Mouse (Mus musculus) adrenal gland, postnatal 14 days (tissue): ENCODE measurements around the gene Cend1. TPM values are rescaled to one million over a fixed set of nuclear protein-coding genes. Genes with fewer than 3 reads are reported as not detected.

ENCODE experiments used
- DNase-seq: peaks from one replicate; pipeline ENCODE4 v3.0.0; 2021; ENCODE audit warnings: mixed read lengths
- total RNA-seq: library from RNA; stranded (reverse); gene quantifications from 2 replicates; pipeline ENCODE4 v1.2.3, GENCODE M21; 2021

Cend1 gene
- total RNA-seq, 1 experiment from 2014 or later, result 1.0 TPM

DNA sequence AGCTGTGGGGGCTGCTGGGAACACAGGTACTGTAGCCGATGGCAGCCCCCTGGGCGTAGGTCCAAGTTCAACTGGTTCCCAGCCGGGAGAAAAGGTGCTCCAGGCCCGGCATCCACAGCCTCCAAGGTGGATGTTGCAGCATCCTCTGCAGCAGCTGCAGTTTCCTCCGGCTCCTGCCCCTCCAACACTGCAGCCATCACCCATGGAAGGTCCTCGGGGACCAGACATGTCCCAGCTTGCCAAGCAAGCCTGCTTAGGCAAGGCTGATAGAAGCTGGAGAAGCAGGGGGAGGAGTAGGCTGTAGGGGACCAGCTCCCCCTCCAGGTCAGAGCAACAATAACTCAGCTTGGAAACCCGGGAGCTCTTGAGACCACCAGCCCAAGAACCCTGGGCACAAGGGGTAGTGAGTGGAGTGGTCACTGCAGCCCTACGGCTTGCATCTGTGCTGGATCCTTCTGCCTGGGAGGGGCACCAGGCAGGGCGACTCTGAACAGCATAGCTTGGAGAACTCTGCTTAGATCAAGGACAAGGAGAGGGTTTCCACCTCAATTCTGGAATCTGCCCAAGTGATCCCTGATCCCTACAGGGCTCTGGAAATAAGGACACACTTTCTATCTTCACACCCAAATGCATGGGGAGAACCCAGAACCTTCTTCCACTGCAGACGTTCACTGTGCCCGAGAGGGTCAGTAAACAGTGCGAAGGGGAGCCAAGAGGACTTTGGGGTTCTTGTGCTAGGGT lies 14.0 kb upstream of the Cend1 start:
- DNase-seq, result no peak

DNA sequence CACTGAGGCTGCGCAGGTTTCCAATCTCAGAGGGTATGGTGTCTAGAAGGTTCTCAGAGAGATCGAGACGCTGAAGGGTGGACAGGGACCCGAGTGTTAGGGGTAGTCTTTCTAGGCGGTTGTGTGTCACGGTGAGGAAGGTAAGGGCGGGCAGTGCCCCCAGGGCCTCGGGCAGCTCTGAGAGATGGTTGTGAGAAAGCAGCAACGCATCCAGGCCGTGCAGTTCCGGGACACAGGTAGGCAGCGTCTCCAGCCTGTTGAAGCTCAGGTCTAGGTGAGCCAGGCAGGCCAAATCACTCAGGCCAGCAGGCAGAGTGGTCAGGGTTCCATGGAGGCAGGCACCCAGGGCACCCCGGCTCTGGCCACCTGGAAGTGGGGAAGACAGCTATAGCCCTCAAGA lies 12.9 kb upstream of the Cend1 start:
- no peak for DNase-seq

DNA sequence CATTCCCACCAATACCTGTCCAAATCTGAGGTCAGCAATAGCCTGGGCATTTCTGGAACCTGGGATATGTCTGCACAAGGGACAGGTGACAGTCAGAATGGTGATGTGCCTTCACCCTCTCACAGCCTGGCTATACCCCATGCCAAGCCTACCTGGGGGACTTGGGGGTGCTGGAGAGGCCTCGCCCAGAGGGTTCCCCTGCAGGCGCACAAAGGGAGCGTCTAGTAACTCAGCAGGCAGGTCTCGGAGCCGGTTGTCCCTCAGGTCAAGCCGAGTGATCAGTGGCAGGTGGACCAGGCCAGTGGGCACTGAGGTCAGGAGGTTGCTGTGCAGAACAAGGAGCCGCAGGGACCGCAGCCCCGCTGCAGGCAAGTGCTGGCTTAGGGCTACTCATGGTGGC lies 12.2 kb upstream of the Cend1 start:
- DNase-seq, result no peak

DNA sequence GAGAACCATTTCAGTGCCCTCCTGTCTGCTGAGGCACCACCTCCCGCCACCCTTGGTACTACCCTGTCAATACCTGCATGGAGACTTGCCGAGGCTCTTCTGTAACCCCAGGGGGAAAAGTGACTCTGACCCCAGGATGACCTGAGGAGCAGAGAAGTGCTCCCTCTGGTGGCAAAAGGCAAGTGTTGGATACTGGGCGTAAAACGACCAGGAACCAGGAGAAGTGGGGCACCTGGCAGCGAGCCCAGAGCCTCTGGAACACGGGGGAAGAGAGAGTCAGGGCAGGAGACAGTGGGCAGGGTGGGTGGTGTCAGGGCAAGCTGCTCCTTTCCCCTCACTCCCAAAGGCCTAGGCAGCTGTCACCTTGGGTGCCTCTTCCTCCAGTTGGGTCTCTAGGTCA lies 11.3 kb upstream of the Cend1 start:
- DNase-seq, result peak; percentile 80

DNA sequence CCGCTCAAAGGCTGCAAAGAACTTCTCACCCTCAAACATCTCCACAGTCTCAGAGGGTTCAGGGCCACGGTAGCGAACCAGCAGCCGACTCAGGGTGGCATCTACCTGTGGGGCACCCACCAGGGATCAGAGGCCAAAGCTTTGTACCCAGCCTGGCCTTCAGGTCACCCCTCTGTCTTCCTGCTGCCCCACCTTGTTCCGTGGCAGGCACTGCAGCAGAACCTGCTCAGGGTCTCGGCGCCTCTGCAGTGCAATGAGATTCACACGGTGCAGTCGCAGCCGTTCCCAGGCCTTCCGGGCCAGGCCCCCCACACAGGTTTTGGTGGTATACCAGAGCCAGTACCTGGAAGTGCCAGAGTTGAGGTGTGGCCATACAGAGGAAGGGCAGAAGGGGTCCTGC lies 10.5 kb upstream of the Cend1 start:
- DNase-seq, result no peak

DNA sequence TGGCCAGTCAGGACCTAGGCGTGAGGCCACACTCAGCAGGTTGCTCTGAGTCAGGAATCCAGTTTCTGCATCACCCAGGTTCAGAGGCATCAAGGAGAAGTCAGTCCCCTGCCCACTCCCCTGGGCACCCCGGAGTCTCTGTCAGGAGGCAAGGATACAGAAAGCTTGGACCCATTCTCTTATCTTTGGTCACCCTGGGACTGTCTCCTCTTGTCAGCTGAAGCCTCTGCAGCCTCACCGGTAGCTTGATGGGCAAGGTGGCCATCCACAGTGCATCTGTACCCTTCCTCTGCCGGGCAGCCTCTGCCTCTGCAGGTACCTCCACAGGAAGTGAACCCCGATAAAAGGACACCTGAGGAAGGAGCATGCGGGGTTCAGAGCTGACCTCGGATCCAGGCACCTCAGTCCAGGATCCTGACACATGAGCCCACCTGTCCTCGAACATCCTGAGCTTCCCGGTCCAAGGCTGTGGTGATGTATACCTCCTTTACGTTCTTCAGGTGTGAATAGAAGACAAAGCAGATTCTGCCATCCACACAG lies 9.9 kb upstream of the Cend1 start:
- no peak for DNase-seq

DNA sequence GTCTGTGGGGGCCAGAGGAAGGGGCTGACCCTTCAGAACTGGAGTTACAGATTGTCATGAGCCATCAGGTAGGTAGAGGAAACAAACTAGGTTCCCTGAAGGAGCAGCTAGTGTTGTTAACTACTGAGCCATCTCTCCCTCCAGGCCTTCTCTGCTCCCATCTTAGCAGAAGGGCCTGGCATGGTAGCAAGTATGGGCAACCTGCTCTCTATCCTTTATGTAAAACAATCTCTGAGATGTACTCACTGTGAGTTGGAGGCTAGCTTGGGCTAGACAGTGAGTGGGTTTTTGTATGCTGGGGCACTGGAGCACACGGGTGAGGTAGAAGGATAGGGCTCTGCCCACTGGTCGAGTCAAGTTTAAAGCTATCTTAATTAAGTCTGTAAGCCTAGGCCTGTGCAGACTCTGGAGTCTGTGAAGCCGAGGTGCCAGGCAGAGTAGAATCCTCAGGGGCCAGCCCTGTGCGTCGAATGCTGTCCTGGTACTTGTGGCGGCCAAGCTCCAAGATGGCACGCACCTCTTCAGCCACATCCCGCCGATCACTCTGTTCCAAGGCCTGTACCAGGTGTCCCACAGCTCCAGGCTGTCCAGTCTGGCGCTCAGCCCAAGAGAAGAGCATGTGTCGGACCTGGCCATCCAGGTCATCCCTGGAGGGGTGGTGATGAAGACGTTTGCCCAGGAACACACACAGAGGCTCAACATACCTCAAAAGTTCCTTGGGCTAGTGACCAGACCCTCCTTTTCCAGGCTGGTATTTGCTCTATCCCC lies 9.1 kb upstream of the Cend1 start:
- no peak for DNase-seq

DNA sequence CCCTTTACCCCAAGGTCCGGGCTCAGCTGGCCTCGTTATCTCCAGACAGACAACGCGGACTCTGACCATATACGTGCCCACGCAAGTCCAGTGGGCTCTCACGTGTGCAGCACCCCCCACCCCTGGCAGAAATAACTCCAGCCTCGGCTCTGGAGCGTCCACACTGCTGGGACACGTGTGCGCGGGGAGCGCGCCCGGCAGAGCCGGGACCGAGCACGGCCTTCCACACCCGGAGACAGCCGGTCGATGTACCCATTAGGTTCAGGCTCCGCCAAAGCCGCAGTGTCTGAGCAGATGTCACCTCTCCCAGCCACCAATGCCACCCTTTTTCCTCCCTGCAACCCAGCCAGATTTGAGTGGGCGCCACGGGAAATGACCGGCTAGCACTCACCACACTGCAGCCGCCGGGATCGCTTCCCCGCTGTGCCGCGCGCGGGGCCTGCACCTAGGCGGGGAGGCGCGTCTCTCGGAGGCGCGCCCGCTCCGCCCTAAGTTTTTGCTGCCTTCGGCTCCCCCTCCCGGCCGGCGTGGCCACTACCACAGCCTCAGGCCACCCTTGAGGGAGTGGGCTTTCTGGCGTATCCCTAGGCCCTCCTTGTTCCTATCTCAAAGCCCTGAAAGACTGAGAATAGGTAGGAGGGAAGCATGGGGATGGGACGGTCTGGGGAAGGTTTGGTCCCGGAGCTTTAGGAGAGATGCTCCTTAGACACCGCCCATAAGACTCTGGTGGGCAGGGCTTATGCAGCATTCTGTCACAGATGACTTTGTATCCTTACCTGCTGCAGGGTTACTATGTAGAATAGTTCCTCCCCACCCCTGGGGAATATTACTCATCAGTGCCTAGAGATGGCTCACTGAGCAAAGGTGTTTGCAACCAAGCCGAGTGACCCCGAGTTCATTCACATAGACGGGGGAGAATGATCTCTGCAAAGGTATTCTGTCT lies 8.2 kb upstream of the Cend1 start, which contains the start of gene Slc25a22:
Gene Slc25a22, minus strand, starts transcription at position 715 of the 943 bp plus-strand sequence.
- peak; percentile 92 for DNase-seq

DNA sequence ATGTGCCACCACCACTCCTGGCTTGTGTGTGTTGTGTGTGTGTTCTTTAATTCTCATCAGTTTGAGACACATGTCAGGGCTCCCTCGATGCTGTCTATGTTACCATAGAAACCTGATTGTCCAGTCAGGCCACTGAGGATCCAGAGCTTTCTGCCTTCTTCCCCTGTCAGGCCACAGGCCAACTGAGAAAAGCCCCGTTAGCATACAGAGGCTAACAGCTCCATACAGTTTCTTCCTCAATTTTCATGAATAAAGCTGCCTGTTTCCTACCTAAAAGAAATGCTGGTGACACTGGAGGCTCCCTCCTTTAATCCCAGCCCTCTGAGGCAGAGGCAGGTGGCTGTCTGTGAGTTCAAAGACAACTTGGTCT lies 7.2 kb upstream of the Cend1 start:
- DNase-seq, result no peak

DNA sequence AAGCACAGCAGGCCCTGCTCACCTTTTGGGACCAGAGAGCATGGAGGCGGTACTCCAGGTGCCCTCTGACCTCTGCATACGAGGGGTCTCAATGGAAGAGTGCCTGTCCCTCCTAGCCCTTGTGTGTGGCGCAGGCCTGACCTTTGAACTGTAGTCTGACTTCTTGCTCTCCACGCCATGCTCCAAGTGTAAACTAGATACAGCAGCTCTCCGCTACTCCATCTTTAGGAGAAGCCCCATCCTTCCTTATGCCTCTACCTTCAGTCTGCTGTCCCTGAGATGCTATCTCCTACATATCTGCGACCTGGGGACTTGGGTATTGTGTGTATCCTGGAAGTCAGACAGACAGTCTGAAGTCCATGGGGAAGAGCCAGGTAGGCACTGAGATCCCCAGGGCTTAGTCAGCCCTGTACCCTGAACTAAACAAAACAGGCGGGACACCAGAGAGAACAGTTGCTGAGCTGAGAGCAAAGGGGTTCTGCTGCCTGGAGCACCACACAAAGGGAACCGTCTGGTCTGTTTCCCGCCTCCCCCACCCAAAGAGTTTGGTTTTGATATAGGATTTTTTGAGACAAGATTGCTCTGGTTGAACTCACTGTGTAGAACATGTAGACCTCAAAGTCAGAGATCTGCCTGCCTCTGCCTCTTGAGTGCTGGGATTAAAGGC lies 6.7 kb upstream of the Cend1 start:
- DNase-seq, result no peak

DNA sequence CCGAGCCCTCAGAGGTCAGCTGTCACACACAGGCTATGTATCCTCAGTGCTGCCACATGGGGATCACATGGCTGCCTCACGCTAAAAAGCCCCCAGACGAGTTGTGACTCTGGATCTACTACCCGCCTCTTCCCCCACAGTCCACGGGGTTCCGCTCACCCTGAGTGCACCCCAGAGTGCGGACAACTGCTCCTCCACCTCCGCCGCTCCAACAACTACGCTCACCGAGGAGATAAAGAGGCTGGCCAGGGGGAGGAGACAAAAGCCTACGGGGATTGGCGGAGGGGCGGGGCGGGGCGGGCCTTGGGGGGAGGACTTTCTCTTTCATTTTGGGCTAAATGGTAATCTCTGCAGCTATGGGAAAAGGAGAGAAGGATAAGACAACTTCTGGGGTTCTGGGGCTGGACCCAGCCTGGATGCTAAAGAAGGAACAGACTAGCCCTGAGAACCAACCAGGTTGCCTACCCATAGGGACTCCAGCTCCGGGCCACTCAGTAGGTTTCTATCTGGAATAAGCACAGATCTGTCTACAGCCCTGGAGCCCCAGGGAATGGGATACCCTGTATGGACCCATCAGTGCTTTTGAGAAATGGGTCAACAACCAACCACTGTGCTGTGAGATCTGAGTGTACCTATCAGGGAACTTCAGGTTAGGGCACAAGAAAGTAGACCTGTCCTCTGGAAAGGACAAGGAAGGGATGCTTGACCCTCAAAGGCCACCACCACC lies 6.0 kb upstream of the Cend1 start:
- DNase-seq, result peak; percentile 85

DNA sequence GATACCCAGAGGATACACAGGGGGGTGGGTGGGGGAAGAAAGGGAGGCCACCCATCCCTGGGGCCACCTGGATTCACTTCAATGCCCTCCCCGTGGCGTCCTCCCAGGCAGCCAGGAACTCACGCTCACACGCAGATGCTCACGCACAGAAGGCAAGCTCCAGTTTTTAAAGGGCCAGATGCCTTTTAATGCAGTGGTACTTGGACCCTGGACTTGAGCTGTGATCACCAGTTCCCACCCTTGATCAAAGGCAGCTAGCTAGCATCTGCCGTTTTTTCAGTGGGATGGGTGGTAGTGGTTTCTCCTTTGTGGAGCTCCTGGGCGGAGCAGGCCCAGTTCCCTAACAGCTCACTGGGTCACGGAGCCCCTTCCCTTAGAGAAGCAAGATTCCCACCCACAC lies 5.2 kb upstream of the Cend1 start:
- peak; percentile 72 for DNase-seq

DNA sequence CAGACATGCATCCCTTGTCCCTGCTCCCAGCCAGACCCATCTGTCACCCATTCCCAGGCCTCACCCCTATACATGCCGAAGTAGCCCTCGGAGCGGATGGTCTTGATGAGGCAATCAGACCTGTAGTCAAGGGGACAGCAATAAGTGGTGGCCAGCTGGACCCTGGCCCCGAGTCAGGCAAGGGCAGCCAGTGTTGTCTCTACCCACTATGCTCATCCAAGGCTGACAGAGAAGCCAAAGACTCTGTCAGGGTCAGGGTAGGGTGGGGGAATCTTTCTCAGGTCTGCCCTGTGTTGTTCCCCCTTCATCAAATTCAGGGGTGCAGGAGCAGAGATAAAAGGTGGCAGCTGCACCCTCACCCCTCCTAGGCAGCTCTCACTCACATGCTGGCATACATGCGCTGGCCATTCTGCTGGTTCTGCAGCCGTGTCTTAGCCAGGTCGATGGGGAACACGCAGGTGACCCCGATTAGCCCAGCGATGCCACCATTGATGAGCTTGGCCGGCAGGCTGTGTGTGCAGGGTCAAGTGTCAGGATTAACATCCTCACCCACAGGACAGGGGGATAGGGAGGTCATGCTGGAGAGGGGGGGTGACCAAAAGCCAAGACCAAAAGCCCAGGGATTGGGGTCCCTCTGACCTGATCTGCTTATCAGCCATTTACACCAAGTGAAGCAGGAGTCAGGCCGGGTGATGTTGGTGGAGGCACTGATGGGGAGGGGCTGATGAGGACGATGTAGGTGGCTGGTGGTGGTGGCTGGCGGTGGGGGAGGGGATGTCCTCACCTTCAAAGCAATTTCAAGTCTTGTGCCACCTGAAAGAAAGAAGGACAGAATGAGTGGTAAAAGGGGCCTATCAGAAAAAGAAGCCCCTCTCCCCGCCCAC lies 4.5 kb upstream of the Cend1 start:
- DNase-seq, result no peak

DNA sequence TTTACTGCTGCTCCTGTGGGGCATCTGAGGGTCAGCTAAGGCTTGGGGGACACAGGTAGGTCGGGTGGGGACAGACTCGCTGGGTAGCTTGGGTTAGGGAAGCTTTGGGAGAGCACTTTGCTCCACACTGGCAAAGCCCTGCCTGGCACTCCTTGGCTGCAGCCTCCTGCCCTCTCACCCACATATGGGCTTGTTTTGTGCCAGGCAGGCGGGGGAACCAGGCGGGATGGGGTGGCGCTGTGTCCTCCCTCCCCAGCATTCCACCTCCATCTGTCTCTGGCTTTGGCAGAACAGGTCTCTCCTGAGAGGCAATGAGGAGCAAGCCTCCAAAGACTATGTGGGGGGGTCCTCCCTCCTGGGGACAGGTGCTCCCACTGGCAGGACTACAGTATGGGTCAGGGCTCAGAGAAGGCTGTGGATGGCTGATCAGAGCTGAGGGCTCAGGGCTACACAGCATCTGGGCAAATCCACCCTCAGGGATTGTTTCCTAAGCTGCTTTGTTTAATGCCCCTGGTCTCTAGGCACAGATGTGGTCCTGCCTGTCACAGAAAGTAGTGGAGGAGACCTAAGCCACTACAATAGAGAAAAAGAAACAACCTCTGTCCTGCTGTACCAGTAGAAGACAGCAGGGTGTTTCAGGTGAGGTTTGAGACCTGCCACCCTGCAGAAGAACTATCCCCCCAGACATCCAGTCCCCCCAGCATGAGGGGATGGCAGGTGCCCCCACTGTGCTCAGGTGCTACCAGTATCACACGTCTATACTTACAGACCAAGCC lies 3.6 kb upstream of the Cend1 start:
- DNase-seq, result peak; percentile 82

DNA sequence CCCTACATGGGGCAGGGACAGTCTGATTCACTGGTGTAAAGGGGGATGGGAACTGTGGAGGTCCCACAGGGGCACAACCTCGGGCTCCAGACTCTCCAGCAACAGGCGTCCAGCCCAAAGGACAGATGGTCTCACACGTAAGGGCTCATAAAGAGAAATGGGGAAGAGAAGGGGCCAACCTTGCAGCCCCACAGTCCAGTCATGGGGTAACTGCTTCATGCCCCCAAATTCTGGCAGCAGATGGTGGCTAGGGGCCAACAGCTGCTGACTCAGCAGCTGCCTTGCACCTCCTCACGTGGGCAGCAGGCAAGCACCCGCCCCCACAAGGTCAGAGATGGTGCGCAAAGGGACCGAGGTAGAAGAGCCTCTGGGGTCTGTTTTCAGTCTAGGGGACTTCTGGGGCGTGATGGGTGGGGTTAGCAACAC lies 2.9 kb upstream of the Cend1 start:
- DNase-seq, result peak; percentile 90

DNA sequence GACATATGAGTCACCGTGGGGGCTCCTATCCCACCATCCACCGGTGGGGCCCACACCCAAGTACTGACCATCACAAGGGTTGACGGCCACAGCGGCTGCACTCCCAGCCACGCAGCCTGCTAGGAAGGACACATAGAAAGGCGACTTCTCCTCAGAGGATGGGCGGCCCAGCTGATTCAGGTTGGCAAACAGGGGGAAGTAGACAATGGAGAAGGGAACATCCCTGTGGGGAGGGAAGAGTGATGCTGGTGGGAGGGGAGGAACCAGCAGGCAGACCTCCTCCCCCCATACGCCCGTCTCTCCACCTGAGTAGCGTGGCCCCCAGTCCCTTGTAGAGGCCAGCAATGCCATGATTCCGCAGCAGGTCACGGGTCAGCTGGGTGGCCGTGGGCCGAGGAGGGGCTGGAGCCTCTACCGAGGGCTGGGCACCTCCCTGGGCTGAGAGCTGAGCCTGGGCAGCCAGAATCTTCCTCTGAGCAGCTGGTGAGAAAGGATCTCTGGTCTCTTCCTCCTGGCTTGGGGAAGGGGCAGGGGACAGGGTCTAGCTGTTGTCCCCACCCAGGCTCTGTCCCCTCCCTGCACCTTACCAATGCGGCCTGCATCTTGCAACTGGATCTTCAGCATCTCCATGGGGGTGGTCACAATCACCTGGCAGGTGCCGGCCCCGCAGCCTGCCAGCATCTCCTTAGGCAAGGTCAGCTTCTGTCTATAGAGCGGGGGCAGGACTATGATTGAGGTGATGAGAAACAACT lies 2.3 kb upstream of the Cend1 start:
- no peak for DNase-seq

DNA sequence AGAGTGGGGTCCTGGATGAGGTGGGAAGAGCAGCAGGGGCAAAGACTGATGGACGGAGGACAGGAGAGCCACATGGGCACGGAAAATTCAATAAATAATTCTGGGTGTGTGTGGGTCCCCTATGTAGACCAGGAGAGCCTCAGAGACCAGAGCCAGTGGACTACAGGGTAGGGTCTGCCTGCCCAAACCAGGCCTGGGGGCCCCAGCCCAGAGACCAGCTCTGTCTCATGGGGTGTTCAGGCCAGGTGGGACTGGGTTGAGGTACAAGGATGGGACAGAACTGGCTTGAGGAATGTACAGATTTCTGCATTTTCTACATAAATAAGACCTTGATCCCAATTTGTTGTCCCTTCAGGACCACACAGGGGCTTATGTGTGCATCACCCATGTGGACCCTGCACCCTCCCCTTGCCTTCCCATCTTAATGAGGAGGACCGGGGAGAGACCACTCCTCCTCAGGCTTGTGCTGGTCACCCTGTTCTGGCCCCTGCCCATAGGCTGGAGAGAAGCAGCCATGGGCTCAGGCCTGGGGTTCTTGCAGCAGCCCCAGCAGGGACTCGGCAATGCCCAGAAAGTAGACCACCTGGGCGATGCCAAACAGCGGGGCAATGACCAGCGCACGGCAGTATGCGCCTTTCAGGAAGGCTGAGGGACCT lies 1.4 kb upstream of the Cend1 start:
- DNase-seq, result no peak
